Mouse (Mus musculus) heart, postnatal 0 days (tissue): ENCODE data around the gene Gli2.

ENCODE experiments used
- CTCF ChIP-seq: IDR thresholded peaks from 2 replicates; pipeline ENCODE4 v1.5.1; 2016; ENCODE audit warnings: antibody characterized with exemption, control low read depth, low read depth
- EP300 ChIP-seq: IDR thresholded peaks from 2 replicates; pipeline ENCODE4 v1.6.1; 2016; ENCODE audit warnings: antibody characterized with exemption, low read depth

DNA sequence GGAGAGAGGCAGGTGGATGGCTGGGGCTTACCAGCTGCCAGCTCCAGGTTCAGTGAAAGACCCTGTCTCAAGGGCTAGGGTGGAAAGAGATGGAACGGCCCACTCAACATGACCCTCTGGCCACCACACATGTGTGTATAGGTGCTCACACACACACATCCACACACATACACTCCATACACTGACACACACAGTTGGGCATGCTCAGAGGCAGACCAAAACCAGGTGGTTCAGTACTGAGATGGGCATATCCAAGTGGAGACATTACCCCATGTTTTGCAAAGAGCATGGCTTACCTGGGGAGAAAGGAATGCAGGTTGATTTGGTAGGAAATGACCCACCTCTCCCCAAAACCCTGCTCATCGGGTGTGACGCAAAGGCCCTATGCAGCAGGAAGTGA is 228.4 kb downstream of the Gli2 start:
- no peak for TF ChIP-seq CTCF
- TF ChIP-seq EP300, result no peak
